Mouse (Mus musculus): ENCODE data around the gene Gm16181.

Gene Gm16181

GRCm38 (mm10) chr17:35272249-35272648, 51.6 kb downstream of the Gm16181 start:
- DNase-seq (ENCODE audit: low read depth, low spot score): no peak
